8 mouse cellular contexts compared by ENCODE assay signal in the genomic region with DNA sequence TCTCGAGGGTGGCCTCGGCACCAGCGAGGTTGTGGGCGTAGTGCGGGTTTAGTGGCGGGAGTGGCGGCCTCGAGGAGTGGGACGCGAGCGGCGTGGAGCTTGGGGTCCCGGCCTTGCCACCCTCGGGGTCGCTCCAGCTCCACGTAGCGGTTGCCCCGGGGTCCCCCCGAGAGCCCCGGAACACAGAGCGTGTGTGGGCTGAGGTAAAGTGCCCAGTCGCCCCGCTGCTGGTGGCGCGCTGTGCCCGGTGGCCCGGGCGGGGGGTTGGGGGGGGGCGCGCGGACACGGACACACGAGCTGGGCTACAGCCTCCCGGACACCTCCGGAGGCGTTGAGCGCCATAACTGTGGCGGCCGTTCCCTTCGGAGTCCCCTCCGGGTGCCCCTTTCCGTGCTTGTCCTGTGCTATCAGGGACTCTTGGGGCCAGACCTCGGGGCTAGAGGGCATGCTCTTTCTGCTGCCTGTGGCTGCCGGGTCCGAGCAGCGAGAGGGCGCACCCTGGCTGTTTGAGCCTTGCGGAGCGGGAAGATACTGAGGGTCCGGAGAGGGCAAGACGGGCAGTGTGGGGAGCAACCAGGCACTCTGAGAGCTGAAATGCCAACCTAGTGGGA. TPM values are rescaled to one million over a fixed set of nuclear protein-coding genes. Genes with fewer than 3 reads are reported as not detected.
DNase-seq lines count a peak whose midpoint lies in the region; ATAC-seq and TF ChIP-seq lines count a peak whose summit lies in the region.

No protein-coding gene starts in this region.

- peak overlapping the region; percentile 65 for H3K4me2 ChIP-seq in heart, embryonic 14.5 days (ENCODE audit: low read length)
- H3K4me2 ChIP-seq in kidney, postnatal 0 days (ENCODE audit: low read length) = peak overlapping the region; percentile 60

- peaks cover 6% of the 10 kb centered on the region; the same call in 1 of the 2 replicates for H3K4me1 ChIP-seq in E14TG2a.4 (replicated peaks; ENCODE audit: low read depth, low read length)
- H3K4me1 ChIP-seq in embryonic facial prominence, embryonic 10.5 days = peaks cover 3% of the 10 kb centered on the region; the same call in 1 of the 2 replicates
- no peaks in the 10 kb centered on the region for H3K4me1 ChIP-seq in heart, embryonic 14.5 days (ENCODE audit: control insufficient read depth in 2 of 2, insufficient read depth in 2 of 2, low read length in 2 of 2)
- no peaks in the 10 kb centered on the region for H3K4me1 ChIP-seq in kidney, postnatal 0 days (replicated peaks; ENCODE audit: insufficient read depth, low read length)

- no peak for TF ChIP-seq CTCF in E14TG2a.4 (conservative IDR thresholded peaks at IDR 0.05; ENCODE audit: low read length)
- TF ChIP-seq CTCF in kidney, postnatal 0 days (IDR thresholded peaks at IDR 0.05; ENCODE audit: low read depth) = peak; percentile 56

- H3K9me3 ChIP-seq in E14TG2a.4 (ENCODE audit: low read length) = no peaks in the 10 kb centered on the region
- H3K9me3 ChIP-seq in embryonic facial prominence, embryonic 10.5 days = 0 out of 2 replicates have a peak, but pooled peaks cover 10% of the 10 kb centered on the region
- H3K9me3 ChIP-seq in heart, embryonic 14.5 days (ENCODE audit: control insufficient read depth, low read length) = no peaks in the 10 kb centered on the region
- H3K9me3 ChIP-seq in kidney, postnatal 0 days (replicated peaks; ENCODE audit: low read length) = no peaks in the 10 kb centered on the region

- H3K4me3 ChIP-seq in E14TG2a.4 (replicated peaks; ENCODE audit: low read length) = peak overlapping the region; percentile 87
- peak overlapping the region; percentile 72 for H3K4me3 ChIP-seq in embryonic facial prominence, embryonic 10.5 days
- peak overlapping the region; percentile 60 to 91 for H3K4me3 ChIP-seq in heart, embryonic 14.5 days (ENCODE audit: control insufficient read depth in 1 of 2, insufficient read depth in 1 of 2, low read depth in 1 of 2, low read length in 2 of 2)
- peak overlapping the region; percentile 60 for H3K4me3 ChIP-seq in kidney, postnatal 0 days (replicated peaks; ENCODE audit: low read depth, low read length)

- peak overlapping the region; percentile 78 for H3K9ac ChIP-seq in heart, embryonic 14.5 days (ENCODE audit: low read length)
- peak overlapping the region; percentile 59 for H3K9ac ChIP-seq in kidney, postnatal 0 days (ENCODE audit: low read depth, low read length)

- WGBS in embryonic facial prominence, embryonic 10.5 days = 15% methylated on average over 51 of the region's 51 CpGs
- WGBS in heart, embryonic 14.5 days = 20% methylated on average over 43 of the region's 51 CpGs
- WGBS in kidney, postnatal 0 days = 25% methylated on average over 48 of the region's 51 CpGs

- peak; percentile 49 for DNase-seq in adrenal gland, postnatal 14 days
- peak; percentile 54 for DNase-seq in embryonic facial prominence, embryonic 10.5 days (ENCODE audit: low spot score)
- DNase-seq in kidney, postnatal 0 days (ENCODE audit: low spot score) = peak; percentile 46
- DNase-seq in lung, postnatal 25 days (ENCODE audit: low spot score) = peak; percentile 18
- peak; percentile 44 for DNase-seq in ovary, postnatal 36 days (ENCODE audit: low spot score)
- DNase-seq in urinary bladder, postnatal 25 days (ENCODE audit: low spot score) = peak; percentile 4

- peak overlapping the region; percentile 90 for H3K27ac ChIP-seq in embryonic facial prominence, embryonic 10.5 days (replicated peaks)
- peak overlapping the region; percentile 89 to 94 for H3K27ac ChIP-seq in heart, embryonic 14.5 days (replicated peaks in 1 of 2; ENCODE audit: control insufficient read depth in 1 of 2, insufficient read depth in 1 of 2, low read depth in 2 of 2, low read length in 2 of 2)
- H3K27ac ChIP-seq in kidney, postnatal 0 days = peak overlapping the region; percentile 85

- no peaks in the 10 kb centered on the region for H3K27me3 ChIP-seq in E14TG2a.4 (ENCODE audit: insufficient read depth, low read length)
- no peaks in the 10 kb centered on the region for H3K27me3 ChIP-seq in embryonic facial prominence, embryonic 10.5 days (replicated peaks; ENCODE audit: low read depth, poor library complexity, severe bottlenecking)
- no peaks in the 10 kb centered on the region for H3K27me3 ChIP-seq in heart, embryonic 14.5 days (ENCODE audit: control insufficient read depth, insufficient read depth, low read length)
- H3K27me3 ChIP-seq in kidney, postnatal 0 days (ENCODE audit: insufficient read depth, low read length) = no peaks in the 10 kb centered on the region

- peak; percentile 34; the same call in 1 of the 2 replicates for ATAC-seq in heart, embryonic 14.5 days (ENCODE audit: insufficient number of reproducible peaks, insufficient read depth, low FRiP score, low read depth)
- ATAC-seq in kidney, postnatal 0 days (replicated peaks; ENCODE audit: low FRiP score, low read depth) = peak; percentile 7; the same call in 1 of the 2 replicates

- peaks cover 9% of the 10 kb centered on the region for H3K36me3 ChIP-seq in E14TG2a.4 (ENCODE audit: insufficient read depth, low read length)
- H3K36me3 ChIP-seq in embryonic facial prominence, embryonic 10.5 days (replicated peaks) = peaks cover 11% of the 10 kb centered on the region
- H3K36me3 ChIP-seq in heart, embryonic 14.5 days (ENCODE audit: control insufficient read depth, insufficient read depth, low read length) = peaks cover 4% of the 10 kb centered on the region; the same call in 1 of the 2 replicates
- no peaks in the 10 kb centered on the region for H3K36me3 ChIP-seq in kidney, postnatal 0 days (ENCODE audit: insufficient read depth, low read length)

RNA-seq across cellular contexts. Expression of gene Jade3, which starts 0.5 kb away (rescaled TPM):
- 5.6 and 5.8 TPM in 2 replicates for total RNA-seq in adrenal gland, postnatal 14 days (2021)
- polyA plus RNA-seq in embryonic facial prominence, embryonic 10.5 days (2016; fragmentation: Nextera tagmentation; extraction: Ambion mirVana) = 12.3 and 14.3 TPM in 2 replicates
- polyA plus RNA-seq in heart, embryonic 14.5 days (2014; fragmentation: Nextera tagmentation; extraction: Ambion mirVana) = 3.5 and 3.9 TPM in 2 replicates
- polyA plus RNA-seq in kidney, postnatal 0 days (2015; fragmentation: Nextera tagmentation; extraction: Ambion mirVana) = 6.9 and 8.1 TPM in 2 replicates

Comparison
In these comparisons a context has a peak if more than half of its experiments do, and no peak if none do; other contexts are left out.
1. Peak in every context shown above with its lines: DNase-seq, ATAC-seq, H3K4me3 ChIP-seq and H3K27ac ChIP-seq.
2. DNase-seq: peak in every context shown above with its lines; median percentile 54 in embryonic facial prominence, embryonic 10.5 days; 49 in adrenal gland, postnatal 14 days; 46 in kidney, postnatal 0 days; 44 in ovary, postnatal 36 days; 18 in lung, postnatal 25 days; 4 in urinary bladder, postnatal 25 days.